Mouse (Mus musculus) CH12.LX (cell line): ENCODE results near the gene Slc17a6.

Experiments used
- CHD1 ChIP-seq: IDR thresholded peaks from 2 replicates; pipeline ENCODE4 v1.6.1; 2012; ENCODE audit warnings: low read depth, low read length, improper control_type of control experiment, inconsistent platforms
- JUN ChIP-seq: IDR thresholded peaks from 2 replicates; pipeline ENCODE4 v1.6.1; 2011; ENCODE audit warnings: low read depth, mild to moderate bottlenecking, low read length, improper control_type of control experiment, moderate library complexity; ENCODE audit not compliant: insufficient read depth
- MAFK ChIP-seq: IDR thresholded peaks from 2 replicates; pipeline ENCODE4 v1.6.1; 2011; ENCODE audit warnings: low read length, improper control_type of control experiment; ENCODE audit not compliant: insufficient replicate concordance

DNA sequence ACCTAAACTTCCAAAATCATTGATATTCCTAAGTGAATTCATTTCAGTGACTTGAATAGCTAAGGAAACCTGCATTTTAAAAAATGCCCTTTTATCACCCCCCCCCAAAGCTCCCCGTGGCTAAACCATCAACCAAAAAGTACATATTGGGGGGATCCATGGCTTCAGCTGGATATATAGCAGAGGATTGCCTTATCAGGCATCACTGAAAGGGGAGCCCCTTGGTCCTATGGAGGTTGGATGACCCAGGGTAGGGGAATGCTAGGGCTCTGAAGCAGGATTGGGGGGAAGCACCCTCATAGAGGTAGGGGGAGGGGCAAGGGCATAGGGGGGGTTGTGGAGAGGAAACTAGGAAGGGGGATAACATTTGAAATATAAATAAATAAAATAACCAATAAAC, 1.8 kb upstream of the Slc17a6 start:
- TF ChIP-seq MAFK = no peak
- no peak for TF ChIP-seq JUN
- TF ChIP-seq CHD1 = no peak
